Mouse (Mus musculus): ENCODE data around the gene Morc2a. TPM values are rescaled to one million over a fixed set of nuclear protein-coding genes. Genes with fewer than 3 reads are reported as not detected.

Gene Morc2a
- total RNA-seq, 2 experiments from 2014 or later = 18.4 to 20.3 TPM

DNA sequence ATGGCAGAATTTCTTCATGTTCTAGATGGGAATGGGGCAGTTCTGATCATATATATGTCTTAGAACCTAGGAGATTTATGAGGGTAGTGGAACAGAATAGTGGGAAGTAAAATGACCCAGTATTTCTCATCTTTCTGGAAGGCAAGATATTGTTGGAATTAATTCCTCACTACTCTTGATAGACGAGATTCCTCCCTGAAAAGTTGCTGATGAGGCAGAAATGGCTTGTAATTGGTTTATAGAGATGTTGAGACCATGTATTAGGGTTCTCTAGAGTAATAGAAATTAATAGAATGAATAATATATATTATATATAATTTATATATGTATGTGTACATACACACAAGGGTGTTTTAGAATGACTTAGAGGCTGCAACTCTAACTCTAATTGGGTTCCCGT, 13.0 kb downstream of the Morc2a start:
- intact Hi-C loops (cut with DNase I) = no loop called here
- no peak for TF ChIP-seq CTCF (IDR thresholded peaks at IDR 0.05)
- Histone ChIP-seq H3K27ac (no peak overlapping the region), H3K4me3 (no peak overlapping the region)
- no peak for DNase-seq

- Histone ChIP-seq H3K27ac (no peak overlapping the region), H3K4me3 (no peak overlapping the region)
- intact Hi-C loops (cut with DNase I) = no loop called here
- no peak for DNase-seq
- TF ChIP-seq CTCF (IDR thresholded peaks at IDR 0.05) = no peak
Observed at GRCm38 (mm10) chr11:3667506-3667905, 18.5 kb downstream of the Morc2a start.

GRCm38 (mm10) chr11:3668768-3669167, 19.8 kb downstream of the Morc2a start:
- Histone ChIP-seq H3K27ac (peak overlapping the region; percentile 28; the same call in 1 of the 2 replicates), H3K4me3 (no peak overlapping the region)
- no peak for TF ChIP-seq CTCF (IDR thresholded peaks at IDR 0.05)
- DNase-seq = no peak
- intact Hi-C loops (cut with DNase I) = no loop called here

- H3K4me3 ChIP-seq = no peak overlapping the region
- DNase-seq = no peak
- H3K27ac ChIP-seq = no peak overlapping the region
- no peak for TF ChIP-seq CTCF (IDR thresholded peaks at IDR 0.05)
- intact Hi-C loops (cut with DNase I) = no loop called here
Observed at GRCm38 (mm10) chr11:3669849-3670248, 20.9 kb downstream of the Morc2a start.

- DNase-seq = no peak
- intact Hi-C loops (cut with DNase I) = no loop called here
- H3K27ac ChIP-seq = no peak overlapping the region
- TF ChIP-seq CTCF (IDR thresholded peaks at IDR 0.05) = no peak
- no peak overlapping the region for H3K4me3 ChIP-seq
Observed at GRCm38 (mm10) chr11:3671000-3671628, 22.1 kb downstream of the Morc2a start.

- H3K4me3 ChIP-seq = no peak overlapping the region
- no peak for TF ChIP-seq CTCF (IDR thresholded peaks at IDR 0.05)
- DNase-seq = no peak
- intact Hi-C loops (cut with DNase I) = no loop called here
- 0 out of 2 replicates have a peak overlapping the region, but pooled peaks have one; percentile 8 for H3K27ac ChIP-seq
Observed at GRCm38 (mm10) chr11:3674545-3674944, 25.6 kb downstream of the Morc2a start.

GRCm38 (mm10) chr11:3676423-3676822, 27.4 kb downstream of the Morc2a start:
- no peak for DNase-seq
- Histone ChIP-seq H3K4me3 (no peak overlapping the region), H3K27ac (no peak overlapping the region)
- intact Hi-C loops (cut with DNase I) = no loop called here
- TF ChIP-seq CTCF (IDR thresholded peaks at IDR 0.05) = no peak

DNA sequence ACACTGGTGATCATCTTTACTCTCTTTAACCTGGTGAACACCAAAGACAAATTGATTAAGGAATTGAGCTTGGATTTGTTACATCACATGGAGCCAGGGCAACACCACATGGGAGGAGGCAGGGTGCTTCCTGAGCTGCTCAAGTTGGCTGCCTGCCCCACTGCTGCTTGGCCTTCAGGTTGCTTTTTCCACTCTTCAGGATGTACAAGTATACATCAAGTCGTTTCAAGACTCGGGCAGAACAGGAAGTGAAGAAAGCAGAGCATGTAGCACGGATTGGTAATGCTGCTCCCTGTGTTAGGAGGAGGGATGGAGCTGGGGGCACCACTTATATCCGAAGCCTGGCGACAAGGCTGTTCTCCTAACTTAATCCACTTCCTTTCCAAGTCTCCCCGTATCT, 28.2 kb downstream of the Morc2a start:
- no peak for DNase-seq
- Histone ChIP-seq H3K27ac (no peak overlapping the region), H3K4me3 (no peak overlapping the region)
- intact Hi-C loops (cut with DNase I) = no loop called here
- TF ChIP-seq CTCF (IDR thresholded peaks at IDR 0.05) = no peak

- no peak overlapping the region for H3K27ac ChIP-seq
- no peak for DNase-seq
- TF ChIP-seq CTCF (IDR thresholded peaks at IDR 0.05) = no peak
- no peak overlapping the region for H3K4me3 ChIP-seq
- intact Hi-C loops (cut with DNase I) = no loop called here
Observed at GRCm38 (mm10) chr11:3679771-3680170, 30.8 kb downstream of the Morc2a start.

- H3K27ac ChIP-seq = no peak overlapping the region
- TF ChIP-seq CTCF (IDR thresholded peaks at IDR 0.05) = no peak
- no peak overlapping the region for H3K4me3 ChIP-seq
- intact Hi-C loops (cut with DNase I) = no loop called here
- DNase-seq = no peak
Observed at GRCm38 (mm10) chr11:3683696-3684095, 34.7 kb downstream of the Morc2a start.

- H3K4me3 ChIP-seq = no peak overlapping the region
- no peak overlapping the region for H3K27ac ChIP-seq
- intact Hi-C loops (cut with DNase I) = no loop called here
- no peak for DNase-seq
- no peak for TF ChIP-seq CTCF (IDR thresholded peaks at IDR 0.05)
Observed at GRCm38 (mm10) chr11:3684232-3684631, 35.2 kb downstream of the Morc2a start.

- intact Hi-C loops (cut with DNase I) = no loop called here
- no peak for DNase-seq
- no peak for TF ChIP-seq CTCF (IDR thresholded peaks at IDR 0.05)
- H3K4me3 ChIP-seq = no peak overlapping the region
- H3K27ac ChIP-seq = no peak overlapping the region
Observed at GRCm38 (mm10) chr11:3684723-3685430, 35.9 kb downstream of the Morc2a start.

GRCm38 (mm10) chr11:3685431-3685830, 36.4 kb downstream of the Morc2a start:
- intact Hi-C loops (cut with DNase I) = no loop called here
- no peak for TF ChIP-seq CTCF (IDR thresholded peaks at IDR 0.05)
- no peak for DNase-seq
- Histone ChIP-seq H3K27ac (no peak overlapping the region), H3K4me3 (no peak overlapping the region)

DNA sequence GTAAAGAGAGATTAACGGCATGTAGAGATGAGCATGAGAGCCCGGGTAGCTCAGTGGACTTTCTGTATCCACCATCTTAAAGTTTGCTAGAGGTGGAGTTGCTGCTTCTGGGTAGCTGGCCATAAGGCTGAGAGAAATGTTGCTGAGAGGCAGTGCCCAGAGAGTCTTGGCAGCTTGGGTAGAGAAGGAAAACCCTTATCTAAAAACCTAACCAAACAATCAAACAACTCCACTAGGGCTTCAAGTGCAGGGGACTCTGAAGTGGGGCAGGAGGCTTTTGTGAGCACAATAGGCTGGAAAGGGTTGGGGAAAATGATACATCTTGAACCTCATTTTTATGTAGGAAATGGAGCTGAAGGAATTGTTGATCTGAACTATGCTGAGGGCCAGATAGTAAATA, 37.3 kb downstream of the Morc2a start:
- intact Hi-C loops (cut with DNase I) = no loop called here
- no peak overlapping the region for H3K4me3 ChIP-seq
- no peak for DNase-seq
- peak overlapping the region; percentile 61 for H3K27ac ChIP-seq
- no peak for TF ChIP-seq CTCF (IDR thresholded peaks at IDR 0.05)
